Mouse (Mus musculus) cerebellum, adult 18-20 months (tissue): ENCODE results near the gene Grik1.

Source experiments
- DNase-seq, 2 experiments: peaks; one replicate each; pipeline ENCODE4 v3.0.0; 2021

Grik1 gene

DNA sequence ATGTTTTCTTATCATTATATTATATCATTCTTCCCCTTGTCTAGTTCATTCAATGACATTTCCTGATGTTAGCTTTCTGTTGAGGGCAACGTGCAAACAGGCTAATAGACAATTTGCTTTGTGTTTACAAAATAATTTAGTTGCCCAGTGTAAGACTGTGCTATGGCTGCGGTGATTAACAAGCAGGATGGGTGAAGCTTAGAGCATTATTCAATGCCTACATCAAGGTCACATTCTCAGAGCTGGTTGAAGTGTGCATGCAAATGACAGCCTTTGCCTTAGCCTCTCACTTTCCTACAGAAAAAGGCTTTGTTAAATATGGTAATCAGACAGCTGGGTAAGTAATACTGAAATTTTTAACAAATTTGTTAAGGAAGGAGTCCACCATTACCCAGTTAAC, 438.5 kb downstream of the Grik1 start:
- no peak for DNase-seq

DNA sequence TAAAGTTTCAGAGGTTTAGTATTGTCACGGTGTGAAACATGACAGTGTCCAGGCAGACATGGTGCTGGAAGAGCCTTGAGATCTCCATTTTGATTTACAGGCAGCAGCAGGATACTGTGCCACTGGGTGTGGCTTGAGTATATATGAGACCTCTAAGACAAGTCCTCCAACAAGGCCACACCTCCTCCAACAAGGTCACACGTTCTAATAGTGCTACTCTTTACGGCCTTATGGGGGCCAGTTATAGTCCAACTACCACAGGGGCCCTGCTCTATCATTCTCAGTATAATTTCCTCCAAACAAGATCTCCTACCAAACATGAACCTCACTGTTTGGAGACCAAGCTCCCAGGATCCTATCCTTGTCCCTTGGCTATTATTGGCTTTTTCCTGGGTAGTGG, 441.3 kb downstream of the Grik1 start:
- DNase-seq: no peak
